Mouse (Mus musculus): ENCODE measurements around the gene Ctnnd1. TPM values are rescaled to one million over a fixed set of nuclear protein-coding genes. Genes with fewer than 3 reads are reported as not detected.

Ctnnd1 gene
- total and polyA plus RNA-seq, 3 experiments, result 13.8 to 83.0 (median 29.8) TPM

DNA sequence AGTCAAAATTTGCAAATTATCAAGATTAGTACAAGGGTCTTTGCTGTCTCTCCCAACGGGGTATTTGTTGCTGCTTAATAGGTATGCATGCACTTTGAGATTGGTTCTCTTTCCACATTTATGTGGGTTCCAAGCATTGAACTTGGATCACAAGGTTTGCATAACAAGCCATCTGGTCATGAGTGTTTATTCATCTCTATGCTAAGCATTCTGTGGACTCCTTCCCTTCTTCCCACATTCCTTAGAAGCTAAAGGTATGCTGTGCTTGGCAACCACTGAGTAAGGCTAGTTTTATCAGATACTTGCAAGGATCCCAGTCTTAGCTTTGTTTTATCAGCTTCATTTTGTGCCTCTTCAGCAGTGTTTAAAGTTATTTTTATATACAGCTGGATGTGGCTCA, 53.4 kb downstream of the Ctnnd1 start:
- Histone ChIP-seq H3K4me3 (ENCODE audit: low read depth, low read length) (no peak overlapping the region), H3K4me1 (ENCODE audit: insufficient read depth, low read depth, low read length) (peaks cover 5% of the 10 kb centered on the region), H3K27me3 (ENCODE audit: insufficient read depth, low read length) (no peaks in the 10 kb centered on the region), H3K9me3 (replicated peaks) (no peaks in the 10 kb centered on the region), H3K36me3 (replicated peaks) (peaks cover 63% of the 10 kb centered on the region)
- DNase-seq (ENCODE audit: low spot score) (no peak), ATAC-seq (ENCODE audit: extremely low read depth, insufficient number of reproducible peaks, low FRiP score, poor library complexity, severe bottlenecking) (no peak)
- no peak for TF ChIP-seq GATA1 (IDR thresholded peaks at IDR 0.05; ENCODE audit: borderline replicate concordance, low read length)
- no peak for TF ChIP-seq POLR2AphosphoS5 (IDR thresholded peaks at IDR 0.05; ENCODE audit: insufficient replicate concordance, low read depth, low read length)
- no peak for TF ChIP-seq CTCF (IDR thresholded peaks at IDR 0.05; ENCODE audit: low read depth, low read length)
- TF ChIP-seq GATA2 (IDR thresholded peaks at IDR 0.05; ENCODE audit: borderline replicate concordance, low read depth, low read length), result no peak
- no peak for TF ChIP-seq TAL1 (conservative IDR thresholded peaks at IDR 0.05; ENCODE audit: low read depth, low read length)

DNA sequence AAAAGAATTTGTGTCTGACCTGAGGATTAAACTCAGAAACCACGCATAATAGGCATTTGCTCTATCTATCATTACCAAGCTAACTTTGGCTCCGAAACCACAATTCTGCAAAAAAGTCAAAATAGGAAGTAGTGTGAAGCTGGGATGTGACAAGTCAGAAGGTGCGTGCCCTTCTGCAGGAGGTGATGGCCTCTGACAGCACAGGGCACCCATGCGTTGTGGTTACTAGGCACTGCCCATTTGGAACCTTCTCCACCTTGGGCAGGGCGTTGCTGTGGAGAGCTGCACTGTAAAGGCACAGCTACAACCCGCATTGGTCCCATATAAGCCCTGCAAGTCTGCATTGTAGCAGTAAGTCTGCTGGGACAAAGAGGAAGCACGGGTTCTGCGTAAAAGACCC, 57.8 kb downstream of the Ctnnd1 start:
- no peak for ATAC-seq (ENCODE audit: extremely low read depth, insufficient number of reproducible peaks, low FRiP score, poor library complexity, severe bottlenecking)
- Histone ChIP-seq H3K4me1 (ENCODE audit: insufficient read depth, low read depth, low read length) (peaks cover 5% of the 10 kb centered on the region), H3K36me3 (replicated peaks) (peaks cover 47% of the 10 kb centered on the region), H3K27me3 (ENCODE audit: insufficient read depth, low read length) (no peaks in the 10 kb centered on the region), H3K4me3 (ENCODE audit: low read depth, low read length) (no peak overlapping the region), H3K9me3 (replicated peaks) (no peaks in the 10 kb centered on the region; the same call in 1 of the 2 replicates)
- TF ChIP-seq GATA1 (IDR thresholded peaks at IDR 0.05; ENCODE audit: borderline replicate concordance, low read length) (no peak), CTCF (IDR thresholded peaks at IDR 0.05; ENCODE audit: low read depth, low read length) (no peak), GATA2 (IDR thresholded peaks at IDR 0.05; ENCODE audit: borderline replicate concordance, low read depth, low read length) (no peak)
- DNase-seq (ENCODE audit: low spot score), result no peak

DNA sequence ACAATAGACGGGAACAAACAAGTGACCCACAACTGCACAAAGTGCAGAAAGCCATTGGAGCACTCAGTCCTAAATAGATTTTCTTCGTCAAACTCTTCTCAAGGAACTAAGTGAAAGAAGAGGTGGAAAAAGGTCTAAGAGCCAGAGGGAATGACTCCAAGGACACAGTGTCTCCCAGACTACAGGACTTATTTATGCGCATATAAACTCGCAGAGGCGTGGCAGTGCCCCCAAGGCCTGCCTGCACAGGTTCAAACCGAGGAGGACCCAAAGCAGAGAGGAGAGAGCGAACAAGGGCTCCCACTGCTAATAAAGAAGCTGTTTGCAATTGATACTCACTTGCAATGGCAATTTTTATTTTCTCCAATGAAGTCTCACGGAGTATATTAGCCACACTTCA, 64.9 kb downstream of the Ctnnd1 start:
- ATAC-seq (ENCODE audit: extremely low read depth, insufficient number of reproducible peaks, low FRiP score, poor library complexity, severe bottlenecking) (no peak), DNase-seq (ENCODE audit: low spot score) (no peak)
- no peaks in the 10 kb centered on the region for H3K4me1 ChIP-seq (ENCODE audit: insufficient read depth, low read depth, low read length)
- H3K27me3 ChIP-seq (ENCODE audit: insufficient read depth, low read length), result no peaks in the 10 kb centered on the region
- H3K4me3 ChIP-seq (ENCODE audit: low read depth, low read length), result no peak overlapping the region
- TF ChIP-seq GATA1 (IDR thresholded peaks at IDR 0.05; ENCODE audit: borderline replicate concordance, low read length) (no peak), POLR2AphosphoS5 (IDR thresholded peaks at IDR 0.05; ENCODE audit: insufficient replicate concordance, low read depth, low read length) (no peak), GATA2 (IDR thresholded peaks at IDR 0.05; ENCODE audit: borderline replicate concordance, low read depth, low read length) (no peak), TAL1 (conservative IDR thresholded peaks at IDR 0.05; ENCODE audit: low read depth, low read length) (no peak), CTCF (IDR thresholded peaks at IDR 0.05; ENCODE audit: low read depth, low read length) (no peak)
- no peaks in the 10 kb centered on the region; the same call in 1 of the 2 replicates for H3K9me3 ChIP-seq (replicated peaks)
- peaks cover 20% of the 10 kb centered on the region for H3K36me3 ChIP-seq (replicated peaks)

DNA sequence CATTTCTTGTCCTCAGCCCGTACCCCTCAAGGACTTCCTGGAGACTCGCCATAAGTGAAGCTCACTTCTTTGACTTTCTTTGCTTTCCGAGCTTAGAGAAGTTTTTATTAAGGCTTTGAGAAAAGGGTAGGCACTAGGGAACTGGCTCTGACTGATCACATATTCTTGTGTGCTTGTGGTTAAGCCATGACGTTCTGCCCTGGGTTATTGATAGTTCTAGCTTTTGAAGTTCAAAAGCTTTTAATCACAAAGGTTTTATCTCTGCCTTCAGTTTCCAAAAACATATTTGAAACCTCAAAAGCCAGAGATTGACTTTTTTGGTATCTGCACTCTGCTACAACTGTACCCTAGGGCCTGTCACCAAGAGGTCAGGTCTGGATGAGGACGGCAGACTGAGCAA, 68.3 kb downstream of the Ctnnd1 start:
- H3K9me3 ChIP-seq (replicated peaks), result no peaks in the 10 kb centered on the region
- H3K27me3 ChIP-seq (ENCODE audit: insufficient read depth, low read length), result no peaks in the 10 kb centered on the region
- no peaks in the 10 kb centered on the region for H3K4me1 ChIP-seq (ENCODE audit: insufficient read depth, low read depth, low read length)
- no peak for TF ChIP-seq TAL1 (conservative IDR thresholded peaks at IDR 0.05; ENCODE audit: low read depth, low read length)
- no peak for TF ChIP-seq POLR2AphosphoS5 (IDR thresholded peaks at IDR 0.05; ENCODE audit: insufficient replicate concordance, low read depth, low read length)
- TF ChIP-seq CTCF (IDR thresholded peaks at IDR 0.05; ENCODE audit: low read depth, low read length), result no peak
- TF ChIP-seq GATA2 (IDR thresholded peaks at IDR 0.05; ENCODE audit: borderline replicate concordance, low read depth, low read length), result no peak
- TF ChIP-seq GATA1 (IDR thresholded peaks at IDR 0.05; ENCODE audit: borderline replicate concordance, low read length), result no peak
- no peak overlapping the region for H3K4me3 ChIP-seq (ENCODE audit: low read depth, low read length)
- ATAC-seq (ENCODE audit: extremely low read depth, insufficient number of reproducible peaks, low FRiP score, poor library complexity, severe bottlenecking), result no peak
- no peak for DNase-seq (ENCODE audit: low spot score)
- peaks cover 4% of the 10 kb centered on the region for H3K36me3 ChIP-seq (replicated peaks)

DNA sequence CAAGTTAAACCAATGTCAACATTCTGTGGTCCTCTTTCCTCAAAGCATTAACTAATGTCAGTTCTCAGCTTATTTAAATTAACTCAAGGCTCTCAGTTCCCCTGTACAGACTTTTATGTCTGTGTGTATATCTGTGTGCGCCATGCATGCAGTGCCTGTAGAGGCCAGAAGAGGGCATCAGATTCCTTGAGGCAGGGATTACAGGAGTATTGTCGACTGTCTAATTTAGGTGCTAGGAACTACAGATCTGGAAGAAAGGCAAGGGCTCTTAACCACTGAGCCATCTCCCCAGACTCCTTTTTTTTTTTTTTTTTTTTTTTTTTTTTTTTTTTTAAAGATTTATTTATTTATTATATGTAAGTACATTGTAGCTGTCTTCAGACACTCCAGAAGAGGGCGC, 69.4 kb downstream of the Ctnnd1 start:
- Histone ChIP-seq H3K27me3 (ENCODE audit: insufficient read depth, low read length) (no peaks in the 10 kb centered on the region), H3K9me3 (replicated peaks) (no peaks in the 10 kb centered on the region), H3K36me3 (replicated peaks) (peaks cover 2% of the 10 kb centered on the region), H3K4me3 (ENCODE audit: low read depth, low read length) (no peak overlapping the region), H3K4me1 (ENCODE audit: insufficient read depth, low read depth, low read length) (no peaks in the 10 kb centered on the region)
- ATAC-seq (ENCODE audit: extremely low read depth, insufficient number of reproducible peaks, low FRiP score, poor library complexity, severe bottlenecking), result no peak
- DNase-seq (ENCODE audit: low spot score), result no peak
- TF ChIP-seq GATA2 (IDR thresholded peaks at IDR 0.05; ENCODE audit: borderline replicate concordance, low read depth, low read length) (no peak), TAL1 (conservative IDR thresholded peaks at IDR 0.05; ENCODE audit: low read depth, low read length) (no peak), CTCF (IDR thresholded peaks at IDR 0.05; ENCODE audit: low read depth, low read length) (peak; percentile 52)

DNA sequence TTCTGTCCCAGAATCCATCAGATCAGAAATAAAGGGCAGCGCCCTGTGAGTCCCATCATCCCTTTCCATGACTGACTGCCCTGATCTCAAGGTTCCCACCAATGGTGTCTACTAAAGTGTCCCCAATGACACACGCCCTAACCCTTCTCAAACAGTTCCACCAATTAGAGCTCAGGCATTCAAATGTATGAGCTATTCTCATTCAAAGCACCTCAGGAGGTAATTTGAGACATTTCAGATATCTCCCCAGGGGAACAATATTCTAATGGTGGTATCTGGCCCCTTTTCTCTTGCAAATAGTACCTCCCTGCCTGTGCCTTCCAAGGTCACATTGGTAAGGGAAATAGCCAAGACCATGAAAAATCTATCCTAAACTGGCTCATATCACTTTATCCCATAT, 71.3 kb downstream of the Ctnnd1 start:
- ATAC-seq (ENCODE audit: extremely low read depth, insufficient number of reproducible peaks, low FRiP score, poor library complexity, severe bottlenecking), result no peak

DNA sequence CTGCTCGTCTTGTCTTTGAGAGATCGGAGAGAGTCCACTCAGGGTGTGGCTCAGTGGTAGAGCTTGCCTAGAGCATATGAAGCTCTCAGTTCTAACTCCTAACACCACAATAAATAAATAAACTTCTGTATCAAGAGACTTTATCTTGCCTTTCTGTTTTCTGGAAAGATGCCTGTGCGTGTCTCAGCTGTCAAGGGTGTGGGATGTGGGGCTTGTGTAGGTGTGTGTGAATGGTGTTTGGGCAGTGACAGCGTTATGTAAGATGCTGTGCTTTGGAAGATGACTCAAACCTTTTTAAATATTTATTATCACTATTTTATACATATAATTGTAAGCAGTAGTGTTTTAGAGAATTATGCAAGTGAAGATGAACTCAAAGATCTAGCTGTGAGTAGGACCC, 76.4 kb downstream of the Ctnnd1 start:
- TF ChIP-seq TAL1 (conservative IDR thresholded peaks at IDR 0.05; ENCODE audit: low read depth, low read length), result no peak
- no peak for TF ChIP-seq GATA2 (IDR thresholded peaks at IDR 0.05; ENCODE audit: borderline replicate concordance, low read depth, low read length)
- TF ChIP-seq POLR2AphosphoS5 (IDR thresholded peaks at IDR 0.05; ENCODE audit: insufficient replicate concordance, low read depth, low read length), result no peak
- no peak for TF ChIP-seq GATA1 (IDR thresholded peaks at IDR 0.05; ENCODE audit: borderline replicate concordance, low read length)
- no peak for TF ChIP-seq CTCF (IDR thresholded peaks at IDR 0.05; ENCODE audit: low read depth, low read length)

More for the DNA sequence above, 71.3 kb downstream of the Ctnnd1 start:
- H3K4me1 ChIP-seq (ENCODE audit: insufficient read depth, low read depth, low read length), result no peaks in the 10 kb centered on the region
- H3K27me3 ChIP-seq (ENCODE audit: insufficient read depth, low read length), result no peaks in the 10 kb centered on the region
- DNase-seq (ENCODE audit: low spot score), result no peak
- TF ChIP-seq POLR2AphosphoS5 (IDR thresholded peaks at IDR 0.05; ENCODE audit: insufficient replicate concordance, low read depth, low read length) (no peak), GATA2 (IDR thresholded peaks at IDR 0.05; ENCODE audit: borderline replicate concordance, low read depth, low read length) (no peak)
- no peak overlapping the region for H3K4me3 ChIP-seq (ENCODE audit: low read depth, low read length)
- H3K36me3 ChIP-seq (replicated peaks), result no peaks in the 10 kb centered on the region
- no peaks in the 10 kb centered on the region for H3K9me3 ChIP-seq (replicated peaks)

More for the DNA sequence above, 76.4 kb downstream of the Ctnnd1 start:
- Histone ChIP-seq H3K36me3 (replicated peaks) (no peaks in the 10 kb centered on the region), H3K9me3 (replicated peaks) (no peaks in the 10 kb centered on the region), H3K4me3 (ENCODE audit: low read depth, low read length) (no peak overlapping the region), H3K27me3 (ENCODE audit: insufficient read depth, low read length) (no peaks in the 10 kb centered on the region), H3K4me1 (ENCODE audit: insufficient read depth, low read depth, low read length) (no peaks in the 10 kb centered on the region)
- ATAC-seq (ENCODE audit: extremely low read depth, insufficient number of reproducible peaks, low FRiP score, poor library complexity, severe bottlenecking) (no peak), DNase-seq (ENCODE audit: low spot score) (no peak)
